Mouse (Mus musculus): ENCODE measurements around the gene Cdr2l. TPM values are rescaled to one million over a fixed set of nuclear protein-coding genes. Genes with fewer than 3 reads are reported as not detected.

Gene Cdr2l
- polyA plus RNA-seq, 1 experiment from 2014 or later: 7.8 TPM

DNA sequence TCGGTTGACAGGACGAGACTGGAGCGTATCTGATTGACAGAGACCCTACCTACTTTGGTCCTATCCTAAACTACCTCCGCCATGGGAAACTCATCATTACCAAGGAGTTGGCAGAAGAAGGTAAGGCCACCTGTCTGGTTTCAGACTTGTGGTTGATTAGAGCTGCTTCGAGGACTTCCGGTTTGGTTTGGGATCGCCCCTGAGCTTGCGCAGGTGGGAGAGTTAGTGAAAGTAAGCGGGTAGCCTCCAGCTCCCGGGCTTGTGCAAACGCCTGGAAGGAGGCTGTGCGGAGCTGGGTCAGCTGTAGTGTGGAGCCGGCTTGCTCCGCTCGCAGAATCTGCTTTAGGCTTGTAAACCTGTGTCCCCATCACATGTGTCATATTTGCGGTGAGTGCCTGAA, 40.3 kb downstream of the Cdr2l start:
- Histone ChIP-seq H3K9ac (ENCODE audit: low read depth, low read length) (no peak overlapping the region), H3K4me3 (replicated peaks; ENCODE audit: low read depth, low read length) (no peak overlapping the region), H3K4me1 (replicated peaks; ENCODE audit: insufficient read depth, low read length) (peaks cover 13% of the 10 kb centered on the region; the same call in 1 of the 2 replicates), H3K27me3 (ENCODE audit: insufficient read depth, low read length) (no peaks in the 10 kb centered on the region), H3K4me2 (ENCODE audit: low read length) (no peak overlapping the region), H3K9me3 (replicated peaks; ENCODE audit: low read length) (no peaks in the 10 kb centered on the region), H3K27ac (no peak overlapping the region), H3K36me3 (ENCODE audit: insufficient read depth, low read length) (peaks cover 22% of the 10 kb centered on the region; the same call in 1 of the 2 replicates)
- ATAC-seq (replicated peaks; ENCODE audit: low FRiP score, low read depth) (no peak), DNase-seq (ENCODE audit: low spot score) (no peak)
- TF ChIP-seq CTCF (IDR thresholded peaks at IDR 0.05; ENCODE audit: low read depth): no peak
- 88% methylated on average over 16 of the region's 16 CpGs for WGBS

- Histone ChIP-seq H3K4me3 (replicated peaks; ENCODE audit: low read depth, low read length) (no peak overlapping the region), H3K27ac (no peak overlapping the region), H3K27me3 (ENCODE audit: insufficient read depth, low read length) (no peaks in the 10 kb centered on the region), H3K36me3 (ENCODE audit: insufficient read depth, low read length) (peaks cover 23% of the 10 kb centered on the region; the same call in 1 of the 2 replicates), H3K4me2 (ENCODE audit: low read length) (no peak overlapping the region), H3K9ac (ENCODE audit: low read depth, low read length) (no peak overlapping the region), H3K9me3 (replicated peaks; ENCODE audit: low read length) (no peaks in the 10 kb centered on the region), H3K4me1 (replicated peaks; ENCODE audit: insufficient read depth, low read length) (peaks cover 13% of the 10 kb centered on the region; the same call in 1 of the 2 replicates)
- WGBS: 83% methylated on average over 3 of the region's 3 CpGs
- no peak for TF ChIP-seq CTCF (IDR thresholded peaks at IDR 0.05; ENCODE audit: low read depth)
- no peak for ATAC-seq (replicated peaks; ENCODE audit: low FRiP score, low read depth)
- DNase-seq (ENCODE audit: low spot score): no peak
Observed at GRCm38 (mm10) chr11:115423091-115423490, 41.4 kb downstream of the Cdr2l start.

DNA sequence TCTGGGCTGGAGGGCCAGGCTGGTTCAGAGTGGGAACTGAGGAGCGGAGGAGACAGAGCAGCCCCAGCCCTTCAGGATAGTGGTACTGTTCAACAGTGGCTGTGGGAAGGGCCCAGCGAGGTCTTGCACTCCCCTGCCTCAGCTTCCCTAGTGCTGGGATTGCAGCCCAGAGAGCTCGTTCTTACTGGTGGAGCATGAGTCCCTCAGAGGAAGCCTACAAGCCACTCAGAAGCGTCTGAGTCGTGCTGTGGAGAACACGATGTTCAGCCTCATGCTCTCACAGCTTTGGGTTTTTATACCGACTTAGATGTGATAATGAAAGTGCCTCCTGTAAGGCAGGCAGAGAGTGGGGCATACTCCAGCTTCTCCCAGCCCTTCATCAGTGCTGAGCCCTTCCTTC, 43.0 kb downstream of the Cdr2l start:
- ATAC-seq (replicated peaks; ENCODE audit: low FRiP score, low read depth) (no peak), DNase-seq (ENCODE audit: low spot score) (no peak)
- no peak for TF ChIP-seq CTCF (IDR thresholded peaks at IDR 0.05; ENCODE audit: low read depth)
- WGBS: 83% methylated on average over 7 of the region's 7 CpGs
- H3K4me1 ChIP-seq (replicated peaks; ENCODE audit: insufficient read depth, low read length): peaks cover 8% of the 10 kb centered on the region; the same call in 1 of the 2 replicates
- H3K4me2 ChIP-seq (ENCODE audit: low read length): no peak overlapping the region
- H3K9ac ChIP-seq (ENCODE audit: low read depth, low read length): no peak overlapping the region
- no peak overlapping the region for H3K4me3 ChIP-seq (replicated peaks; ENCODE audit: low read depth, low read length)
- no peak overlapping the region for H3K27ac ChIP-seq
- H3K36me3 ChIP-seq (ENCODE audit: insufficient read depth, low read length): peaks cover 35% of the 10 kb centered on the region
- no peaks in the 10 kb centered on the region for H3K9me3 ChIP-seq (replicated peaks; ENCODE audit: low read length)
- H3K27me3 ChIP-seq (ENCODE audit: insufficient read depth, low read length): no peaks in the 10 kb centered on the region

DNA sequence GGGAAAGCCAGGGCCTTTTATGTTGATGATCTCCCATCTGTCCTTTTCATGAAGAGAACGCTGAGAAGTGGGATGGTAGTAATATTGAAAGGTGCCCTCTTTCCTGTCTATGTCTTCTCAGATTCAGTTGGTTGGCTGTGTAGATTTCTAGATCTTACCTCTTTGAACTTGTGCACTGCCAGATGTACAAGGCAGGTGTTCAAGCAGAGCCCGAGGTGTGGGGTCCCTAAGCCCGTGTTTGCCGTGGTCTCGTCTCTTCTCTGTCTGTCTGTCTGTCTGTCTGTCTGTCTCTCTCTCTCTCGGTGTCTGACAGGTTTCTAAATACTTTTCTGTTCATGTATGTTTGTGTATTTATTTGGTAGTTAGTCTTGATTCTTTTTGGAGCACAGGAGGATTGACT, 44.0 kb downstream of the Cdr2l start:
- no peak for DNase-seq (ENCODE audit: low spot score)
- Histone ChIP-seq H3K27ac (no peak overlapping the region), H3K9ac (ENCODE audit: low read depth, low read length) (no peak overlapping the region), H3K4me1 (replicated peaks; ENCODE audit: insufficient read depth, low read length) (peaks cover 8% of the 10 kb centered on the region; the same call in 1 of the 2 replicates), H3K36me3 (ENCODE audit: insufficient read depth, low read length) (peaks cover 45% of the 10 kb centered on the region), H3K9me3 (replicated peaks; ENCODE audit: low read length) (no peaks in the 10 kb centered on the region), H3K4me2 (ENCODE audit: low read length) (no peak overlapping the region), H3K4me3 (replicated peaks; ENCODE audit: low read depth, low read length) (no peak overlapping the region), H3K27me3 (ENCODE audit: insufficient read depth, low read length) (no peaks in the 10 kb centered on the region)
- no peak for ATAC-seq (replicated peaks; ENCODE audit: low FRiP score, low read depth)
- WGBS: 81% methylated on average over 6 of the region's 6 CpGs
- no peak for TF ChIP-seq CTCF (IDR thresholded peaks at IDR 0.05; ENCODE audit: low read depth)

DNA sequence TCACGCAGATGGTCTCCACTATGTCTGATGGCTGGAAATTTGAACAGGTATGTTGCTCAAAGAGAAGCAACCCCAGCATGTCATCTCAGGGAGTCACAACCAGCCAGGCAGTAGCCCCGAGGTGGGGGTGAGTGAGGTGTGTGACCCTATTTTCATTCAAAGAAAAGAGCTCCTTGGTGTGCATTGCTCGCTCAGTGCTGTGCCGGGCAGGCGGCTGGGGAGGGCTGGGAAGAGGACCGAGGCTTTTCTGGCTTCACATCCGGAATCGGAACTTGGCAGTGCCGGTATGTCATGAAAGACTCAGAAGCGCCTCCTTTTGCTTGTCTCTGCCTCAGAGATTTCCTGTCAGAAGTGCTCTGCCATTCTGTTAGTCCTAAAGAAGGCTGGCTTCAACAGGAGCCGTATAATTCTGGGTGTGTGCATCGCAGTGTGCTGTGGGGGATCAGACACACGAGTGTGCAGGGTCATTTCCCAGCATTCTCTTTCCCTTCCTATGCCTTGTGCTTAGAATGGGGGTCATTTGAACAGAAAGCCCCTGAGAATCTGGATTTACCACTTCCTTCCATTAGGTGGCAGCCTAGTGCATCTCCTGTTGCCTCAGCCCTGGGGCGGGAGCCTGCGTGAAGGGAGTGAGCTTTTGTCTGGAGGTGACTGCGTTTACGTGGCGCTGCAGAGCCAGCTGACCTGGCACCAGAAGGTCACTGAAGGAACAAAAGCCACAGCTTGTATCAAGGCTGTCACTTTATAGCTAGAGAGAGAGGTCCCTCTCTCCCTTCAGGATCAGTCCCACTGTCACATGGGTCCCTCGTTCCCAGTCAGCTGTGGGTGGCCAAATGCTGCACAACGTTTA, 46.0 kb downstream of the Cdr2l start:
- peak; percentile 29; the same call in 1 of the 2 replicates for ATAC-seq (replicated peaks; ENCODE audit: low FRiP score, low read depth)
- DNase-seq (ENCODE audit: low spot score): peak; percentile 91
- Histone ChIP-seq H3K36me3 (ENCODE audit: insufficient read depth, low read length) (peaks cover 61% of the 10 kb centered on the region), H3K4me3 (replicated peaks; ENCODE audit: low read depth, low read length) (no peak overlapping the region), H3K9me3 (replicated peaks; ENCODE audit: low read length) (no peaks in the 10 kb centered on the region), H3K9ac (ENCODE audit: low read depth, low read length) (no peak overlapping the region), H3K27me3 (ENCODE audit: insufficient read depth, low read length) (no peaks in the 10 kb centered on the region), H3K4me1 (replicated peaks; ENCODE audit: insufficient read depth, low read length) (no peaks in the 10 kb centered on the region), H3K4me2 (ENCODE audit: low read length) (no peak overlapping the region), H3K27ac (peak overlapping the region; percentile 54; the same call in 1 of the 2 replicates)
- peak; percentile 90 for TF ChIP-seq CTCF (IDR thresholded peaks at IDR 0.05; ENCODE audit: low read depth)
- 35% methylated on average over 20 of the region's 20 CpGs for WGBS

DNA sequence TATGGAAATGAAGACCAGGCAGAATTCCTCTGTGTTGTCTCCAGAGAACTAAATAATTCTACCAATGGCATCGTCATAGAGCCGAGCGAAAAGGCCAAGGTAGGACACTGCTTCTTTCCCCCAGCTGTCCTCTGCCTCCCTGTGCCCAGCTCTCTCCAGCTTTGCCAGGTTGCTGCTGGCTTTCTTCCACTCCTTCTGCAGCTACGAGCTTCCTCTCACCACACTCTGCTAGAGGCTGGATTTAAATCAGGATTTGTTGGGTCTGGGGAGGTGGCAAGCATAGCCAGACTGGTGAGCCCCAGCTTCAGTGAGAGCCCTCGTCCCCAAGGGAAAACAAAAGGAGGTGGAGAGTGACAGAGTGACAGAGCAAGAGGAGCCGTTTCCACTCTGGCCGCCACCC, 47.6 kb downstream of the Cdr2l start:
- Histone ChIP-seq H3K27me3 (ENCODE audit: insufficient read depth, low read length) (no peaks in the 10 kb centered on the region), H3K4me1 (replicated peaks; ENCODE audit: insufficient read depth, low read length) (no peaks in the 10 kb centered on the region), H3K27ac (no peak overlapping the region), H3K9me3 (replicated peaks; ENCODE audit: low read length) (no peaks in the 10 kb centered on the region), H3K36me3 (ENCODE audit: insufficient read depth, low read length) (peaks cover 58% of the 10 kb centered on the region), H3K4me3 (replicated peaks; ENCODE audit: low read depth, low read length) (no peak overlapping the region), H3K9ac (ENCODE audit: low read depth, low read length) (no peak overlapping the region), H3K4me2 (ENCODE audit: low read length) (no peak overlapping the region)
- 79% methylated on average over 7 of the region's 7 CpGs for WGBS
- ATAC-seq (replicated peaks; ENCODE audit: low FRiP score, low read depth) (no peak), DNase-seq (ENCODE audit: low spot score) (no peak)
- TF ChIP-seq CTCF (IDR thresholded peaks at IDR 0.05; ENCODE audit: low read depth): no peak
